Mouse (Mus musculus) naive thymus-derived CD4-positive, alpha-beta T cell, adult 5 months (primary cell): ENCODE measurements around the gene Adgrf4. TPM values are rescaled to one million over a fixed set of nuclear protein-coding genes. Genes with fewer than 3 reads are reported as not detected.

Experiments used
- polyA plus RNA-seq: library from polyadenylated mRNA; unstranded; fragments of 100-300 nt; shearing (Covaris generic); gene quantifications from one replicate; pipeline ENCODE4 v1.2.1, GENCODE M21; 2017

Adgrf4 gene
- not detected for polyA plus RNA-seq

DNA sequence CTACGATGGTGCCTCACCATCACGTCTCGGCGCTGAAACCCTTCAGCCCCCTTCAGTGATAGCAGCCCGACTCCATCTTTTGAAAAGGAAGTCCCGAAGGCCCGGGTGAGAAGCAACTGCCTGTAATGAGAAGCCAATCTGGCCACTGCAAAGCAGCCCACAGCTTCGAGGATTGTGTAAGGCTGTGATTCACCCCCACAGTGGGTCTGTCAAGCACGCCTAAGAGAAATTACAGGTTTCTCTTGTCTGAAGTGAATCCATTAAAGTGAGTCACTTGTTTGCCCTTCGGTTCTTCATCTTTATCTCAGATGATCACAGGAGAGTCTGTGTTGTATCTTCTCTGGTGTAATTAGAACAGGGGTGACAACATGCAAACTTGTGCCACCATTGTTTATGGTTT lies at the start of gene Adgrf4:
Gene Adgrf4 (minus strand): TSS at position 149 of the 400 bp plus-strand sequence.

DNA sequence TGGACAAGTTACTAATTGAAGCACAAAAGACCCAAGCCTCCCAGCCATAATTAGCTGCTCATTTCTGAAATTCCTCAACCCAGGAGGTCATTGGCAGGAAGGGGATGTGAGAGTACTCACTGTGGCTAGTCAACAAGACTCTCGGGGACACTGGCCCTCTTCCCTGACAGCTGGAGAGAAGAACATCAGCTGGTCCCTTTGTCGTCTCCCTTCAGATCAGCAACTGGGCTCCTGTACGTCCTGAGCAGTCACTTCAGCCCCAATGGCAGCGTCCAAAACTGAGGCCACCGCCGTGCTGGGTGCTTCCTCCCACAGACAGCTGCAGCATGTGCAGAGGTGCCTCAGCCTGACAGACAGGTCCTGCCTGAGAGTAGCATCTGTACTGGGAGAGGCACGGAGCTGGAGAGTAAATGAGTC lies 49.7 kb upstream of the Adgrf4 start, which contains the start of gene Adgrf2:
Gene Adgrf2 (minus strand): TSS at position 379 of the 417 bp plus-strand sequence.

DNA sequence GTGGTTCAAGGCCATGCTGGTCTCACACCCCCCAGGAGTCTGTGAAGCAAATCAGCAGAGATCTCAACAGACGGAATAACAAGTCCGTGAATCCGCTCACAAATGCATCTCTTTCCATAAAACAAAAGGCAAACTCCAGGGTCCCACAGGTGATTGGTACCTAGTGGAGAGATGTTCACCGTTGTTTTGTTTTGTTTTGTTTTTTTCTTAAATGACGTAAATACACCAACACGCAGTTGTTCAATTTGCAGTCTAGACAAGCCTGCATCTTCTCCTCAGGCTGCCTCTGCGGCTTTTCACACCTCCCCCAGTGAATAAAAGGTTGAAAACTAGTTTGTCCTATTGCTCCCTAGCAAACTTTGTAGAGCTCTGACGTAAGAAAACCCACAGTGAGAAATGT lies 80.8 kb downstream of the Adgrf4 start, which contains the start of gene Opn5:
Gene Opn5 (minus strand): TSS at position 101 of the 400 bp plus-strand sequence.

Other genes starting within 250 kb of the Adgrf4 start
- not detected for gene Opn5, start 80.9 kb downstream of the Adgrf4 start, polyA plus RNA-seq
- gene Adgrf2, start 49.9 kb upstream of the Adgrf4 start, polyA plus RNA-seq, result not detected
- gene Cd2ap, start 184.4 kb upstream of the Adgrf4 start, polyA plus RNA-seq, result 28.2 TPM